Mouse (Mus musculus): ENCODE results near the gene Mfsd4a.

- TF ChIP-seq CTCF (IDR thresholded peaks at IDR 0.05; ENCODE audit: low read depth), result no peak
- no peak for TF ChIP-seq EP300 (IDR thresholded peaks at IDR 0.05; ENCODE audit: low read depth)
Observed at GRCm38 (mm10) chr1:132055054-132055664, 12.7 kb downstream of the Mfsd4a start.

Data from heart, postnatal 0 days (tissue).